Comparison of ENCODE assay signal across 14 mouse cellular contexts in the genomic region with DNA sequence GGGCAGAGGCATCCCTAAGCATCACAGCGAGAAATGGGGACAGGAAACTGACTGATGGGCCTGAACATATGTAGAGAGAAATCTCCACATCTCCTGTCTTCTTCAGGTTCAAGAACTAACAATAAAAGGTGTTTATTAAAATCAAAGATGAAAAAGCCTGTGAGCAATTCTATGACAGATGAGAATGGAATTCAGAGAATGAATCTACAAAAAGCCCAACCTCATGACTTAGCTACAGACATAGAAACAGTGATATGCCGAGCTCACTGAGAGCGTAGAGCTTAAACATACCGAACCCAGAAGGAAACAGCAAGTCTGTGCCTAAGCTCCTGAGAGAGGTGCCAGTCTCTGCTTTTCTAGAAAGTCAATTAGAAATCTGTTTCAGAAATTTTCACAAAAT.
"Had no signal": no experiment of that assay in that cellular context is flagged by ENCODE, and none has a peak within 500 bp of the region (broad histone marks: within the 10 kb centered on the region; RNA-seq: fewer than 3 reads in every experiment).

No protein-coding gene starts in this region.

- DNase-seq: lung, adult 18-20 months; lung, embryonic 14.5 days; lung, postnatal 4 days; midbrain, embryonic 14.5 days; right cerebral cortex, postnatal 14 days; thymus, adult 18-20 months; thymus, postnatal 14 days; thymus, postnatal 36 days had no signal

- H3K9ac ChIP-seq: liver, embryonic 14.5 days; lung, embryonic 14.5 days; midbrain, embryonic 12.5 days; neural tube, embryonic 12.5 days; stomach, embryonic 15.5 days had no signal

- H3K27me3 ChIP-seq: midbrain, embryonic 12.5 days; neural tube, embryonic 12.5 days; stomach, embryonic 15.5 days had no signal

- H3K27ac ChIP-seq: liver, embryonic 14.5 days; midbrain, embryonic 10.5 days; midbrain, embryonic 12.5 days; neural tube, embryonic 12.5 days; stomach, embryonic 15.5 days had no signal

- H3K4me1 ChIP-seq: midbrain, embryonic 12.5 days; neural tube, embryonic 12.5 days; stomach, embryonic 15.5 days had no signal

- H3K4me2 ChIP-seq: lung, embryonic 14.5 days; midbrain, embryonic 12.5 days; neural tube, embryonic 12.5 days; stomach, embryonic 15.5 days had no signal

- H3K36me3 ChIP-seq: midbrain, embryonic 10.5 days; midbrain, embryonic 12.5 days; neural tube, embryonic 12.5 days; stomach, embryonic 15.5 days had no signal

- H3K9me3 ChIP-seq: midbrain, embryonic 10.5 days; midbrain, embryonic 12.5 days; neural tube, embryonic 12.5 days; stomach, embryonic 15.5 days had no signal

- ATAC-seq: midbrain, embryonic 16.5 days had no signal

- H3K4me3 ChIP-seq: midbrain, embryonic 10.5 days; midbrain, embryonic 12.5 days; neural tube, embryonic 12.5 days; stomach, embryonic 15.5 days had no signal
